Mouse (Mus musculus) left cerebral cortex, adult 11 months (tissue): ENCODE results near the gene Palm3.
A peak's percentile ranks its signal among the peaks of the same experiment; 100 is the strongest.
"Not testable (repeated sequence)": the region's sequence is repeated elsewhere in the genome, so short reads cannot be mapped to it uniquely, and the experiment has no call there.

ENCODE experiments used
- DNase-seq: peaks from one replicate; pipeline ENCODE4 v3.0.0; 2022; ENCODE audit warnings: low spot score

Palm3 gene

GRCm38 (mm10) chr8:83998231-83999056 is 22.8 kb upstream of the Palm3 start:
- DNase-seq, result no peak

GRCm38 (mm10) chr8:83999057-83999705 is 22.1 kb upstream of the Palm3 start:
- no peak for DNase-seq

DNA sequence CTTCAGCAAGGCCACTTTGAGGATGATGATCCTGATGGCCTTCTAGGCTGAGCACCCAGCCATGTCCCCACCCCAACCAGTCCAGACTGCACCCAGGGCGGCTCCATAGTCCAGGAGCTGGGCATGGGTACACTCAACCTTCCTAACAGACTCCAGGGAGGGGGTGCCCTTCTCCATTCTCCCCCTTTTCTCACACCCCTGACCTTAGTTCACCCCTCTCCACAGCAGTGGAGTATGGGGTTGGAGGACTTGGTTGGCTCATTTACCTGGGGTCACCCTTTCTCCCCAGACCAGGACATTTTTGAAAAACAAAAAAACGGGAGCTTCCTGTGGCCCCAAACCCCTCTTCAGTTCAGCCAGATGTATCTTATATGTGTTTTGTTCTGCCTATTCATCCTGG is 21.4 kb upstream of the Palm3 start:
- no peak for DNase-seq

DNA sequence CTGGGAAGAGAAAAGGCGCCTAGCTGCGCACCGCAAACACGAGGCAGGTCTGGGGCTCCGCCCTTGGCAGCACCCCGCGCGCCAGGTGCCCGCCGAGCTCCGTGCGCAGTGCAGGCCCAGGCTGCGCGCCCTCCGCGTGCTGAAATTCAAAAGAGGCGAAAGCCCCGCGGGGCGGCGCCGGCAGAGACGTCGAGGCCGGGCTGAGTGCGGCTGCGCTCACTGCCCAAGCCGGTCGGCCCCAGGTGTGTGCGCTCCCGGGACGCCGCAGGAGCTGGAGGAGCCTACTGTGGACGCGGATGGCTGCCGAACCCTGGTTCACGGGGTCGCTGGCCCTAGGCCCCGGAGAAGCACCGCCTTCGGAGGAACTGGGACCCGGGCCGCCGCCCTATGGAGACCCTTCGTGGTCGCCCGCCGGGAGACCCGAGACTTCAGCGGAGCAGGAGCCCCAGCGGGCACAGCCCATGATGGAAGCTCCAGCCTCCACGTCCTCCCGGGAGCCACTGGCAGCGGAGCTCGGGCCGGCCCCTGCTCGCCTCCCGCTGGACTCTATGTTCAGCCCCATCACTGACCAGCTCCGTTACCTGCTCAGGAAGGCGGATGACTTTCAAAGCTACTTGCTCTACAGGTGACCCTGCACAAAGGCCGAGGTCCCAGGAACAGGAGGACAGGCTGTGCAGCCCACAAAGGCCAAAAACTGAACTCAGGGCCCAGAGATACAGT is 19.8 kb upstream of the Palm3 start, which contains the start of gene 1700067K01Rik:
TSS of gene 1700067K01Rik (plus strand) at position 222 of the 720 bp plus-strand sequence.
- no peak for DNase-seq

GRCm38 (mm10) chr8:84002957-84003611 is 18.2 kb upstream of the Palm3 start:
- no peak for DNase-seq

DNA sequence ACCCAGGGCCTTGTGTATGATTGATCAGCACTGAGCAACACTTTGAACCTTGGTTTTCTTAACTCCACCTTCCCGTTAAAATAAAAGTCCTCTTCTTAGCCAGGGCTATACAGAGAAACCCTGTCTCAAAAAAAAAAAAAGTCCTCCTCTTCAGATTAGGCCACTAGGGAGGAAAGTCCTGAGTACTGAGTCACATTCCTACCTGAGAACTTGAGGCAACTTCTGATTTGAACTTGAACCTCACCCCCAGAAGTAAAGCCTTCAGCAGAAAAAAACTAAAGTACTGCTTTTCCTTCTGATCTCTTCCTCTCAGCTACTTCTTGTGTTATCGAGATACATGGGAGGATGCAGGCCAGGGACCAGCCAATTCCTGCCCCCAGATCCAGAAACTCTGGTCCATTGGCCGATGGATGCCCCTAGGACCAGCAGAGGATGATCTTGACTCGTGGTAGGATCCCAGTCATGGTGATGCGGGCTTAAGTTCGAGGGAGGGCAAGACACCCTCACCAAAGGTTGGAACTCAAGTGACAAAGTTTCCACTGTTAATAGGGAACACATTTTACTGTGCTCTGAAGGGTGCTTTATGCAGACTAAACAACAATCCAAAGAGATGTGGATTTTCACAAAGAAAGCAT is 17.5 kb upstream of the Palm3 start:
- no peak for DNase-seq

DNA sequence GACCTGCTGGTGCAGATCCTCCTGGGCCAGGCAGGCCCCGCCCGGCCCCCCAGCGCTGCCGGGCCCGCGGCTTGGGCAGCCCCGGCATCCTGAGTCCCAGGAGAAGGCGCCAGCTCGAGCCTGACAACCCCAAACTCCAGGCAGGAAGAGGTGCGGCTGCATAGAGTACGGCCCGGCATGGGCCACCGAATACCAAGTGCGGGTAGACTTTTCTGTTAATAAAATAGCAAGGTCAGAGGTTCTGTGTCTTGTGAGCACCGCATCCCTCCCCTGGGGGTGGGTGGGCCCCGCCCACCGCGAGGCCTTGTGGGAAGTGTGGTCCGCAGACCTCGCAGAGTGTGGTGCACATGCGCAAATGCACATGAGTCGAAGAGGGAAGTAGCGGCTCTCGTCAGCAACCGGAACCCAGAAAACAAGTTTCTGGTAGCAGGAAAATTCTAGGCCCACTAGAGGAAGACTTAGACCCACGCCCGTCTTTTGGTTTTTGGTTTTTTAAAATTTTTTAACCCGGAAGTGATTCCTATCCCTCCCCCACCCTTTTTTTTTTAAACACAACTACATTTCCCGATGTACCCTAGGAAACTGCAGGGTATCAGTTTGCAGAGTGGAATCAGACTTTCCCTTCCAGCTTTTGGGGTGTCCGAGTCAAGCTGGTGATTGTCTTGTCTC is 16.6 kb upstream of the Palm3 start:
- peak; percentile 87 for DNase-seq

DNA sequence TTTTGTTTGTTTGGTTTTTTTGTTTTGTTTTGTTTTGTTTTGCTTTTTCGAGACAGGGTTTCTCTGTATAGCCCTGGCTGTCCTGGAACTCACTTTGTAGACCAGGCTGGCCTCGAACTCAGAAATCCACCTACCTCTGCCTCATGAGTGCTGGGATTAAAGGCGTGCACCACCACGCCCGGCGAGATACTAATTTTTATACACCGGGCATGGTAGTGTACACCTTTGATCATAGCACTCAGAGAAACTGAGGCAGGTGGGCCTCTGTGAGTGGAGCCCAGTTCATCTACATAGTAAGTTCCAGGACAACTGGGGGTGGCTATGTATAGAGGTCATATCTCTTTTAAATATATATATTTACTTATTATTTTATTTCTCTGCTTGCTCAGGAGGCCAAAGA is 15.8 kb upstream of the Palm3 start:
- DNase-seq, result not testable (repeated sequence)

GRCm38 (mm10) chr8:84008362-84008761 is 12.9 kb upstream of the Palm3 start:
- DNase-seq, result no peak

DNA sequence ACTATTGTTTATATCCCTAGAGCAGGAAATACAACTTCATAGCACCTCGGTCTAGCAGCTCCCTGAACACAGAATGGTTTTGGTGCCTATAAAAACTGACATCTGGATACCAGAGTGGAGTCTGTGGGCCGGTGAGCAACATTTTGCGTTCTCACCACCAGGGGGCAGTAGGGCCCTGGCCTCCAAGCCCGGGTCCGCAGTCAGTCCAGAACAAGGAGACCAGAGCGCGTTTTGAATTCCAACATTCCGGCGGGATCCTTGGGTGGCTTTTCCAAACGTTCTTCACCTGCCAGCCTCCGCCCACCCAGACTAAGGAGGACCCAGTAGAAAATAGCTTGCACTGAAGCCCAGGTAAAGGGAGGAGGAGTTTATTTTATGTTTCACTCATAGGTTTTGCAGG is 11.4 kb upstream of the Palm3 start:
- peak; percentile 71 for DNase-seq

- DNase-seq, result no peak
These were observed 10.4 kb upstream of the Palm3 start for GRCm38 (mm10) chr8:84010625-84011611.

GRCm38 (mm10) chr8:84011705-84012498 is 9.4 kb upstream of the Palm3 start, which contains the start of gene 2210011C24Rik:
Gene 2210011C24Rik (minus strand): TSS chr8:84012171.
- no peak for DNase-seq

- DNase-seq, result no peak
These were observed 8.6 kb upstream of the Palm3 start for GRCm38 (mm10) chr8:84012499-84013165.

- DNase-seq, result no peak
These were observed 5.4 kb upstream of the Palm3 start for GRCm38 (mm10) chr8:84015833-84016232.

DNA sequence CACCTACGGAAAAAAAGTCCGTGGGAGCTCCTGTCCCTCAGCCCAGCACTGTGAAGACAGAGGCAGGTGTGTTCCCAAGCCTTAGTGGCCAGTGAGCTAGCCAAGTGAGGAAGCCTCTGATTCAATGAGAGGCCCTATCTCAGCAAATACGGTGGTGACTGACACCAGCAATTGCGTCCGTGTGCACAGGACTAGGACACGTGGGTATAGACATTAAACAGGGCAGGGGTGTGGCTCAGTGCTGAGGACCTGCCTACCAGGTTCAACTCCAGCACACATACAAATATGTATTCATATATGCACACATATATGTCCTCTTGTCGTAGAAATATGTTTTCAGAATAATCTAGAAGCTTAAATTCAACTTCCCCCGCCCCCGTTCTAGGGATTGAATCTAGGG is 1.5 kb upstream of the Palm3 start:
- DNase-seq, result no peak

GRCm38 (mm10) chr8:84021569-84021968 is 298 bp downstream of the Palm3 start:
- no peak for DNase-seq

GRCm38 (mm10) chr8:84023085-84023484 is 1.8 kb downstream of the Palm3 start:
- DNase-seq, result no peak

- no peak for DNase-seq
These were observed 2.4 kb downstream of the Palm3 start for GRCm38 (mm10) chr8:84023631-84024030.
